Mouse (Mus musculus) urinary bladder, postnatal 36 days (tissue): ENCODE data around the gene Olfr891.
"Not testable (repeated sequence)": the region's sequence is repeated elsewhere in the genome, so short reads cannot be mapped to it uniquely, and the experiment has no call there.

Experiments used
- DNase-seq, 2 experiments: peaks; one replicate each; pipeline ENCODE4 v3.0.0; 2022; ENCODE audit warnings: low spot score in 2 of 2, mixed read lengths in 1 of 2

Olfr891 gene

DNA sequence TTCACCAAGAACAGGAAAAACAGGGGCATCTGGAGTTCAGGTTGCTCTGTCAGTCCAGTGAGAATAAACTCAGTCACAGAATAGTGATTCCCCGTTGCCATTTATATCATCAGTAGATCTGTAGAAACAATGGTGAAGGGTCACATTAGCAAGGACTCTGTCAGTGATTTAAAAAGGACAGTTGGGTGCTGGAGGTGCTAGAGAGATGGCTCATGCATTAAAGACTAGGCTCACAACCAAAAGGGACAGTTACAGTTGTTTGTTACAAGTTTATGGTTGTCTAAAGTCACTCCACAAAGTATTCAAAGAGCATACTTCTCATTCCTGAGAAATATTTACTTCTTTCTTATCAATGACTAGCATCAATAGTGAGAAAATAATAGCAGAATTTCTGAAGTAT, at the start of gene Olfr891:
Gene Olfr891 (minus strand): TSS at position 101 of the 400 bp plus-strand sequence.
- DNase-seq: no peak

DNA sequence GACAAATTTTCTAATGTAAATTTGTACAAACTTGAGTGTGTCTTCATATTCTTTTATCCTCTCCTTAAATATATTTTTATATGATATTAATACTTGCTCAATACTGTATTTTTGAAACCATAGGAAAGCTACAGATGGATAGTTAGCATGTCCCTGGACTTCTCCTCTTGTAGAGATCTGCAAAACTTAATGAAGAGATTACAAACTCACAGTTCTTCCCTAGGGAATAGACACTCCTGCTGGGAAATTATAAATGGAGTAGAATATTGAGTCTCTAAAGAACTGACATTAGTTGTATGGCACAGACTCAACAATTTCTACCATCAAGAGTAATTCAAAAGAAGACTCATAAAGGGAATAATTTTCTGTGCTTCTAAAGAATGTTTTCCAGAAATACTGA, 37.1 kb upstream of the Olfr891 start, which contains the start of gene Olfr894:
Gene Olfr894 (plus strand): TSS at position 301 of the 400 bp plus-strand sequence.
- no peak for DNase-seq

DNA sequence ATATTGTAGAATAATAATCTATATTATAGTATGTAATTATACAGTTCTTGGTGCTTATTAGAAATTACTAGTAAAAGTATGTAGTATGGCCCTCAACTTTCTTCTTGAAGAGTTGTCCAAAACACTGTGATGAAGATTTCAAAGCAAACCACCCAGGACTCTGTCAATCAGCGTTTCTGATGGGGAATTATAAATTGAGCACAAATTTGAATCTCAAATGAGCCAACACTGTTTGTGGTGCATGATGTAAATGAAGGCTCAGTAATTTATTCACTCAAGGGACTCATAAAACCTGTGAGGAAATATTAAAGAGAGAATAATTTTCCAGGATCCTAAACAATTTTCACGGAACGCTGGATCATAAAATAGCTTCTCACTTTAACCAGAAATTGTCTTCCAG, 27.4 kb upstream of the Olfr891 start, which contains the start of gene Olfr893:
Gene Olfr893 (plus strand): TSS at position 301 of the 400 bp plus-strand sequence.
- no peak for DNase-seq

DNA sequence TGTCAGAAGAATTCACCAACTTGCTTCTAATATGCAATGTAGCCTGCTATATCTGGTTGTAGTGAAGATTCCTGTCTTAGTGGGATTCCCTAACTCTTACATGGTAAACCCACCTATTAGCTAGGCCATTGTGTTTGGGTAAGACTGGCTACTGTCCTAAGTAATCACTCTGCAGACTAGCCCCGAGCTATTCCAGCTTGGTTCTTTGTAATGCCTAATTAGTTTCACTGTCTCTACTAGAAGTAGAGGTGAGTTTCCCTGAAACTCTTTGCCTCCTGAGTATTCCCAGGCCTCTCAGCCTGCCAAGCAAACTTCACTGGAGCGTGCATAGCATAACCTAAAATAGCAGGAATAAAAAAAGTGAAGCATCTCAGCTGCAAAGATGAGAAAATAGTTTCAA, 12.3 kb downstream of the Olfr891 start:
- not testable (repeated sequence) for DNase-seq

DNA sequence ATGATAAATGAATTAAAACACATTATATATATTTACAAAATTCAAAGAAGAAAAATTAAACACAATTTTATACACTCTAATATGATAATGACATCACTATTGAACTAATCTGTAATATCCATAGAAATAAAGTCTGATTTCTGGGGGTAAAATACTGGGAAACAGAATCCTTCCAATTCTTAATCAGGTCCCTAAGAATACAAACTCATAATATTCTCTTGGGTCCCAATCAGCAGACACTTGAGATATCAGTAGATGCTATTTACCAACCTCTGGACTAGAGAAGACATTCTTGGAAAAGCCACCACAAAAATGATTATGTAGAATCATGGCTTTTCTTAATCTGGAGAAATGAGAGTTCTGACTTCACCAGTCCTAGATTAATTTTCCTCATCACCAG, 38.4 kb downstream of the Olfr891 start, which contains the start of gene Olfr890:
Gene Olfr890 (plus strand): TSS at position 301 of the 400 bp plus-strand sequence.
- no peak for DNase-seq
